Mouse (Mus musculus) liver, postnatal 0 days (tissue): ENCODE measurements around the gene Blvrb. TPM values are rescaled to one million over a fixed set of nuclear protein-coding genes. Genes with fewer than 3 reads are reported as not detected.

Experiments used
- ATAC-seq: fragments of 200-750 bp; cut with Nextera tagmentation; 2 replicates; pipeline ENCODE4 v1.8.0; 2017; ENCODE audit warnings: mild to moderate bottlenecking, moderate library complexity
- DNase-seq: peaks from one replicate; pipeline ENCODE4 v3.0.0-alpha.2; 2016
- H3K27ac ChIP-seq: fragments of 300-500 bp; sonication (generic); 2 replicates; pipeline ENCODE4 v1.5.1; 2014; ENCODE audit warnings: antibody characterized with exemption, moderate library complexity, mild to moderate bottlenecking, low read depth
- H3K27me3 ChIP-seq: fragments of 300-500 bp; sonication (generic); 2 replicates; pipeline ENCODE4 v1.6.1; 2014; ENCODE audit warnings: low read length, control low read depth, mixed read lengths; ENCODE audit not compliant: insufficient read depth
- H3K36me3 ChIP-seq: fragments of 300-500 bp; sonication (generic); replicated peaks from 2 replicates; pipeline ENCODE4 v1.6.1; 2014; ENCODE audit warnings: mild to moderate bottlenecking, control low read depth, low read length, moderate library complexity, mixed read lengths; ENCODE audit not compliant: insufficient read depth
- H3K4me1 ChIP-seq: fragments of 300-500 bp; sonication (generic); 2 replicates; pipeline ENCODE4 v1.6.1; 2014; ENCODE audit warnings: antibody characterized with exemption, mild to moderate bottlenecking, control low read depth; ENCODE audit not compliant: insufficient read depth
- H3K4me2 ChIP-seq: fragments of 300-500 bp; sonication (generic); 2 replicates; pipeline ENCODE4 v1.6.1; 2014; ENCODE audit warnings: low read depth, mild to moderate bottlenecking, low read length, moderate library complexity, mixed read lengths
- H3K4me3 ChIP-seq: fragments of 300-500 bp; sonication (generic); 2 replicates; pipeline ENCODE4 v1.5.1; 2014; ENCODE audit warnings: low read depth, low read length
- H3K9ac ChIP-seq: fragments of 300-500 bp; sonication (generic); replicated peaks from 2 replicates; pipeline ENCODE4 v1.6.1; 2014; ENCODE audit warnings: mild to moderate bottlenecking, moderate library complexity
- H3K9me3 ChIP-seq: fragments of 300-500 bp; sonication (generic); 2 replicates; pipeline ENCODE4 v1.6.1; 2016; ENCODE audit warnings: mild to moderate bottlenecking, control low read depth, low read length, mixed read lengths
- CTCF ChIP-seq: sonication (generic); IDR thresholded peaks from 2 replicates; pipeline ENCODE4 v1.5.1; 2016; ENCODE audit warnings: antibody characterized with exemption, low read depth
- EP300 ChIP-seq: IDR thresholded peaks from 2 replicates; pipeline ENCODE4 v1.6.1; 2016; ENCODE audit warnings: antibody characterized with exemption, low read depth, mild to moderate bottlenecking
- WGBS: fragments of 180-500 bp; shearing (Covaris S2); extraction: QIAGEN DNeasy Blood & Tissue Kit; methylation state at CpG from one replicate; pipeline ENCODE4 v1.1.7; 2014; ENCODE audit not compliant: insufficient replicate concordance; 5-methylcytosine and 5-hydroxymethylcytosine counted together
- polyA plus RNA-seq: library from polyadenylated mRNA; unstranded; fragments of >200 nt; fragmentation: Nextera tagmentation; extraction: Ambion mirVana; gene quantifications from 2 replicates; pipeline ENCODE4 v1.2.1, GENCODE M21; 2015

Blvrb gene
- polyA plus RNA-seq, 1 experiment from 2014 or later = 407 TPM

GRCm38 (mm10) chr7:27471390-27472120 is 23.8 kb downstream of the Blvrb start:
- H3K27ac ChIP-seq = 0 out of 2 replicates have a peak overlapping the region, but pooled peaks have one; percentile 99
- H3K4me3 ChIP-seq = no peak overlapping the region
- no peak overlapping the region for H3K4me2 ChIP-seq

GRCm38 (mm10) chr7:27472596-27472995 is 24.8 kb downstream of the Blvrb start:
- peak overlapping the region; percentile 74 for H3K4me2 ChIP-seq
- peaks cover 25% of the 10 kb centered on the region for H3K4me1 ChIP-seq
- peak overlapping the region; percentile 99 for H3K27ac ChIP-seq
- H3K9ac ChIP-seq = peak overlapping the region; percentile 72
- DNase-seq (peak; percentile 28), ATAC-seq (no peak)
- H3K36me3 ChIP-seq = peaks cover 19% of the 10 kb centered on the region
- no peaks in the 10 kb centered on the region for H3K27me3 ChIP-seq
- no peak for TF ChIP-seq CTCF
- H3K9me3 ChIP-seq = no peaks in the 10 kb centered on the region
- peak overlapping the region; percentile 92 for H3K4me3 ChIP-seq
- WGBS = 7% methylated on average over 7 of the region's 7 CpGs

More at GRCm38 (mm10) chr7:27471390-27472120, 23.8 kb downstream of the Blvrb start:
- WGBS = 89% methylated on average over 11 of the region's 11 CpGs
- Histone ChIP-seq H3K4me1 (peaks cover 21% of the 10 kb centered on the region), H3K9ac (no peak overlapping the region), H3K36me3 (peaks cover 13% of the 10 kb centered on the region), H3K9me3 (no peaks in the 10 kb centered on the region), H3K27me3 (no peaks in the 10 kb centered on the region)
- no peak for DNase-seq
- no peak for ATAC-seq
- no peak for TF ChIP-seq CTCF
- TF ChIP-seq EP300 = no peak

- peak within 1 kb of the TSS; percentile 92 for H3K9ac ChIP-seq
- H3K4me1 ChIP-seq = peaks cover 32% of the 10 kb centered on the region
- peak within 1 kb of the TSS; percentile 99 for H3K27ac ChIP-seq
- DNase-seq (peak; percentile 99), ATAC-seq (peak; percentile 87)
- H3K4me3 ChIP-seq = peak within 1 kb of the TSS; percentile 92
- H3K9me3 ChIP-seq = no peaks in the 10 kb centered on the region
- H3K36me3 ChIP-seq = peaks cover 23% of the 10 kb centered on the region
- H3K4me2 ChIP-seq = peak within 1 kb of the TSS; percentile 74
- H3K27me3 ChIP-seq = no peaks in the 10 kb centered on the region
- TF ChIP-seq EP300 = peak; percentile 59
- peak; percentile 20; the same call in 1 of the 2 replicates for TF ChIP-seq CTCF
- under 1% methylated on average over 36 of the region's 36 CpGs for WGBS
Measured at GRCm38 (mm10) chr7:27473156-27473834, 25.5 kb downstream of the Blvrb start, which contains the start of gene Sertad3. Gene Sertad3, plus strand, starts transcription at chr7:27473768.

- peak overlapping the region; percentile 92 for H3K4me3 ChIP-seq
- peaks cover 23% of the 10 kb centered on the region for H3K36me3 ChIP-seq
- H3K4me2 ChIP-seq = peak overlapping the region; percentile 74
- peak overlapping the region; percentile 92 for H3K9ac ChIP-seq
- WGBS = under 1% methylated on average over 34 of the region's 34 CpGs
- ATAC-seq (peak; percentile 1; the same call in 1 of the 2 replicates), DNase-seq (no peak)
- H3K9me3 ChIP-seq = no peaks in the 10 kb centered on the region
- no peaks in the 10 kb centered on the region for H3K27me3 ChIP-seq
- peak overlapping the region; percentile 99 for H3K27ac ChIP-seq
- peaks cover 39% of the 10 kb centered on the region for H3K4me1 ChIP-seq
- no peak for TF ChIP-seq EP300
- TF ChIP-seq CTCF = no peak
Measured at GRCm38 (mm10) chr7:27473835-27474489, 26.2 kb downstream of the Blvrb start.

- ATAC-seq (peak; percentile 85), DNase-seq (peak; percentile 99)
- TF ChIP-seq EP300 = peak; percentile 46
- TF ChIP-seq CTCF = peak; percentile 84
- Histone ChIP-seq H3K4me3 (peak overlapping the region; percentile 92), H3K9ac (peak overlapping the region; percentile 92), H3K9me3 (no peaks in the 10 kb centered on the region), H3K4me2 (peak overlapping the region; percentile 74), H3K4me1 (peaks cover 43% of the 10 kb centered on the region), H3K36me3 (peaks cover 23% of the 10 kb centered on the region), H3K27me3 (no peaks in the 10 kb centered on the region), H3K27ac (peak overlapping the region; percentile 99)
- WGBS = under 1% methylated on average over 23 of the region's 23 CpGs
Measured at GRCm38 (mm10) chr7:27474490-27474954, 26.7 kb downstream of the Blvrb start.

- H3K4me3 ChIP-seq = peak overlapping the region; percentile 92
Measured at GRCm38 (mm10) chr7:27475596-27475995, 27.8 kb downstream of the Blvrb start.

More at GRCm38 (mm10) chr7:27475596-27475995, 27.8 kb downstream of the Blvrb start:
- WGBS = 79% methylated on average over 2 of the region's 2 CpGs
- no peak for ATAC-seq
- H3K9ac ChIP-seq = peak overlapping the region; percentile 63
- peaks cover 23% of the 10 kb centered on the region for H3K36me3 ChIP-seq
- peaks cover 49% of the 10 kb centered on the region for H3K4me1 ChIP-seq
- peak overlapping the region; percentile 74 for H3K4me2 ChIP-seq
- TF ChIP-seq CTCF (no peak), EP300 (no peak)
- H3K27me3 ChIP-seq = no peaks in the 10 kb centered on the region
- peak overlapping the region; percentile 99 for H3K27ac ChIP-seq
- no peak for DNase-seq
- H3K9me3 ChIP-seq = no peaks in the 10 kb centered on the region
